Mouse (Mus musculus) midbrain, embryonic 12.5 days (tissue): ENCODE data around the gene Tifab. TPM values are rescaled to one million over a fixed set of nuclear protein-coding genes. Genes with fewer than 3 reads are reported as not detected.

Experiments used
- ATAC-seq: fragments of 200-750 bp; cut with Nextera tagmentation; 2 replicates; pipeline ENCODE4 v1.8.0; 2017; ENCODE audit warnings: low read depth, moderate TSS enrichment, moderate library complexity; ENCODE audit not compliant: low FRiP score
- H3K27ac ChIP-seq: fragments of 300-500 bp; sonication (generic); replicated peaks from 2 replicates; pipeline ENCODE4 v1.5.1; 2016; ENCODE audit warnings: mild to moderate bottlenecking
- H3K27me3 ChIP-seq: fragments of 300-500 bp; sonication (generic); 2 replicates; pipeline ENCODE4 v1.6.1; 2016; ENCODE audit warnings: mild to moderate bottlenecking
- H3K36me3 ChIP-seq: fragments of 300-500 bp; sonication (generic); 2 replicates; pipeline ENCODE4 v1.6.1; 2016
- H3K4me1 ChIP-seq: fragments of 300-500 bp; sonication (generic); 2 replicates; pipeline ENCODE4 v1.6.1; 2016
- H3K4me2 ChIP-seq: fragments of 300-500 bp; sonication (generic); replicated peaks from 2 replicates; pipeline ENCODE4 v1.6.1; 2016; ENCODE audit warnings: mild to moderate bottlenecking, moderate library complexity
- H3K4me3 ChIP-seq: fragments of 300-500 bp; sonication (generic); 2 replicates; pipeline ENCODE4 v1.5.1; 2016; ENCODE audit warnings: mild to moderate bottlenecking
- H3K9ac ChIP-seq: fragments of 300-500 bp; sonication (generic); replicated peaks from 2 replicates; pipeline ENCODE4 v1.6.1; 2016; ENCODE audit warnings: mild to moderate bottlenecking, moderate library complexity
- H3K9me3 ChIP-seq: fragments of 300-500 bp; sonication (generic); 2 replicates; pipeline ENCODE4 v1.6.1; 2016; ENCODE audit warnings: mild to moderate bottlenecking
- WGBS: fragments of 180-500 bp; shearing (Covaris S2); methylation state at CpG from one replicate; pipeline ENCODE4 v1.1.7; 2016; 5-methylcytosine and 5-hydroxymethylcytosine counted together
- polyA plus RNA-seq: library from polyadenylated mRNA; unstranded; fragments of >200 nt; fragmentation: Nextera tagmentation; extraction: Ambion mirVana; gene quantifications from 2 replicates; pipeline ENCODE4 v1.2.1, GENCODE M21; 2016

Gene Tifab
- 0.69 and 1.1 TPM in 2 replicates for polyA plus RNA-seq

- no peak for ATAC-seq
- WGBS = 90% methylated on average over 16 of the region's 16 CpGs
Observed at GRCm38 (mm10) chr13:56178416-56179035, at the start of gene Tifab. Gene Tifab, minus strand, starts transcription at chr13:56178885.

GRCm38 (mm10) chr13:56226175-56226954, 47.7 kb upstream of the Tifab start:
- Histone ChIP-seq H3K36me3 (no peaks in the 10 kb centered on the region), H3K27me3 (peaks cover 94% of the 10 kb centered on the region), H3K4me2 (no peak overlapping the region), H3K4me1 (peaks cover 61% of the 10 kb centered on the region), H3K27ac (no peak overlapping the region), H3K9ac (no peak overlapping the region), H3K4me3 (no peak overlapping the region), H3K9me3 (no peaks in the 10 kb centered on the region)
- WGBS = 12% methylated on average over 10 of the region's 10 CpGs
- no peak for ATAC-seq

More at GRCm38 (mm10) chr13:56178416-56179035, at the start of gene Tifab:
- Histone ChIP-seq H3K4me2 (no peak within 1 kb of the TSS), H3K9me3 (no peaks in the 10 kb centered on the region), H3K4me1 (no peaks in the 10 kb centered on the region), H3K36me3 (no peaks in the 10 kb centered on the region), H3K9ac (no peak within 1 kb of the TSS), H3K4me3 (no peak within 1 kb of the TSS), H3K27ac (no peak within 1 kb of the TSS), H3K27me3 (peaks cover 10% of the 10 kb centered on the region; the same call in 1 of the 2 replicates)

- H3K9me3 ChIP-seq = no peaks in the 10 kb centered on the region
- 0 out of 2 replicates have a peak overlapping the region, but pooled peaks have one; percentile 15 for H3K27ac ChIP-seq
- no peak overlapping the region for H3K4me3 ChIP-seq
- WGBS = 2% methylated on average over 21 of the region's 21 CpGs
- H3K27me3 ChIP-seq = peaks cover 84% of the 10 kb centered on the region
- H3K4me2 ChIP-seq = peak overlapping the region; percentile 27; the same call in 1 of the 2 replicates
- ATAC-seq = no peak
- no peak overlapping the region for H3K9ac ChIP-seq
- H3K36me3 ChIP-seq = no peaks in the 10 kb centered on the region
- H3K4me1 ChIP-seq = peaks cover 52% of the 10 kb centered on the region
Observed at GRCm38 (mm10) chr13:56223625-56224024, 44.9 kb upstream of the Tifab start.

- peaks cover 84% of the 10 kb centered on the region for H3K27me3 ChIP-seq
- ATAC-seq = no peak
- peak overlapping the region; percentile 67 for H3K4me2 ChIP-seq
- H3K27ac ChIP-seq = peak overlapping the region; percentile 95; the same call in 1 of the 2 replicates
- no peaks in the 10 kb centered on the region for H3K9me3 ChIP-seq
- H3K4me1 ChIP-seq = peaks cover 44% of the 10 kb centered on the region
- H3K4me3 ChIP-seq = no peak overlapping the region
- H3K9ac ChIP-seq = no peak overlapping the region
- no peaks in the 10 kb centered on the region for H3K36me3 ChIP-seq
- under 1% methylated on average over 4 of the region's 4 CpGs for WGBS
Observed at GRCm38 (mm10) chr13:56222849-56223246, 44.2 kb upstream of the Tifab start.

- 1% methylated on average over 50 of the region's 50 CpGs for WGBS
- Histone ChIP-seq H3K27me3 (peaks cover 82% of the 10 kb centered on the region), H3K27ac (peak overlapping the region; percentile 95), H3K9me3 (no peaks in the 10 kb centered on the region), H3K36me3 (no peaks in the 10 kb centered on the region), H3K4me2 (peak overlapping the region; percentile 67), H3K4me3 (peak overlapping the region; percentile 36), H3K9ac (peak overlapping the region; percentile 46; the same call in 1 of the 2 replicates), H3K4me1 (peaks cover 44% of the 10 kb centered on the region)
- ATAC-seq = peak; percentile 82
Observed at GRCm38 (mm10) chr13:56221995-56222848, 43.5 kb upstream of the Tifab start.

GRCm38 (mm10) chr13:56221129-56221910, 42.6 kb upstream of the Tifab start:
- H3K9me3 ChIP-seq = no peaks in the 10 kb centered on the region
- peak overlapping the region; percentile 67 for H3K4me2 ChIP-seq
- ATAC-seq = peak; percentile 86
- H3K27me3 ChIP-seq = peaks cover 82% of the 10 kb centered on the region
- H3K36me3 ChIP-seq = no peaks in the 10 kb centered on the region
- H3K4me1 ChIP-seq = peaks cover 47% of the 10 kb centered on the region
- WGBS = under 1% methylated on average over 46 of the region's 46 CpGs
- peak overlapping the region; percentile 50 for H3K9ac ChIP-seq
- peak overlapping the region; percentile 95 for H3K27ac ChIP-seq
- peak overlapping the region; percentile 36 for H3K4me3 ChIP-seq

- Histone ChIP-seq H3K27me3 (peaks cover 83% of the 10 kb centered on the region), H3K36me3 (no peaks in the 10 kb centered on the region), H3K4me3 (no peak overlapping the region), H3K4me1 (peaks cover 63% of the 10 kb centered on the region), H3K4me2 (no peak overlapping the region), H3K27ac (no peak overlapping the region), H3K9me3 (no peaks in the 10 kb centered on the region), H3K9ac (no peak overlapping the region)
- no peak for ATAC-seq
- 65% methylated on average over 9 of the region's 9 CpGs for WGBS
Observed at GRCm38 (mm10) chr13:56219254-56219653, 40.6 kb upstream of the Tifab start.

GRCm38 (mm10) chr13:56216090-56216489, 37.4 kb upstream of the Tifab start:
- no peak for ATAC-seq
- Histone ChIP-seq H3K9ac (no peak overlapping the region; the same call in 1 of the 2 replicates), H3K9me3 (peaks cover 4% of the 10 kb centered on the region), H3K4me2 (0 out of 2 replicates have a peak overlapping the region, but pooled peaks have one; percentile 3), H3K4me3 (no peak overlapping the region), H3K27ac (peak overlapping the region; percentile 46; the same call in 1 of the 2 replicates), H3K36me3 (no peaks in the 10 kb centered on the region), H3K4me1 (peaks cover 33% of the 10 kb centered on the region), H3K27me3 (peaks cover 88% of the 10 kb centered on the region)
- 1% methylated on average over 4 of the region's 4 CpGs for WGBS

GRCm38 (mm10) chr13:56214633-56215032, 35.9 kb upstream of the Tifab start:
- 6% methylated on average over 5 of the region's 5 CpGs for WGBS
- Histone ChIP-seq H3K9ac (no peak overlapping the region), H3K9me3 (peaks cover 11% of the 10 kb centered on the region), H3K27ac (peak overlapping the region; percentile 35), H3K27me3 (peaks cover 96% of the 10 kb centered on the region), H3K4me1 (peaks cover 30% of the 10 kb centered on the region), H3K4me2 (no peak overlapping the region), H3K36me3 (no peaks in the 10 kb centered on the region), H3K4me3 (no peak overlapping the region)
- ATAC-seq = no peak

GRCm38 (mm10) chr13:56209067-56209411, 30.4 kb upstream of the Tifab start:
- WGBS = 7% methylated on average over 8 of the region's 8 CpGs
- Histone ChIP-seq H3K27me3 (peaks cover 82% of the 10 kb centered on the region), H3K27ac (peak overlapping the region; percentile 86), H3K36me3 (no peaks in the 10 kb centered on the region), H3K4me3 (no peak overlapping the region), H3K9me3 (peaks cover 11% of the 10 kb centered on the region), H3K4me2 (peak overlapping the region; percentile 43), H3K9ac (no peak overlapping the region), H3K4me1 (peaks cover 20% of the 10 kb centered on the region)
- ATAC-seq = no peak; the same call in 1 of the 2 replicates
